Mouse (Mus musculus) adrenal gland, adult 2 months (tissue): ENCODE data around the gene Psen2. TPM values are rescaled to one million over a fixed set of nuclear protein-coding genes. Genes with fewer than 3 reads are reported as not detected.

Experiments
- DNase-seq: peaks from one replicate; pipeline ENCODE4 v3.0.0; 2021
- long read RNA-seq: library from polyadenylated mRNA; stranded (forward); transcript quantifications from one replicate; pipeline ENCODE4 v2.0.0, GENCODE M21; 2021
- polyA plus RNA-seq: library from polyadenylated mRNA; depleted of rRNA; stranded (reverse); fragments of >200 nt; gene quantifications from 2 replicates; pipeline ENCODE4 v1.2.3, GENCODE M21; 2012; rRNA removed
- total RNA-seq, 2 experiments: library from RNA; stranded (reverse); gene quantifications; 2 replicates each; pipeline ENCODE4 v1.2.3; 2021

Gene Psen2
- total RNA-seq (10 to 100 TPM; 32.4 to 33.5 TPM), polyA plus RNA-seq (60.5 and 75.3 TPM in 2 replicates)
- long read RNA-seq, partial matches to known transcripts: 2 of 12 reads
- long read RNA-seq, other reads (novel, unspliced or antisense): 3 of 12 reads

DNA sequence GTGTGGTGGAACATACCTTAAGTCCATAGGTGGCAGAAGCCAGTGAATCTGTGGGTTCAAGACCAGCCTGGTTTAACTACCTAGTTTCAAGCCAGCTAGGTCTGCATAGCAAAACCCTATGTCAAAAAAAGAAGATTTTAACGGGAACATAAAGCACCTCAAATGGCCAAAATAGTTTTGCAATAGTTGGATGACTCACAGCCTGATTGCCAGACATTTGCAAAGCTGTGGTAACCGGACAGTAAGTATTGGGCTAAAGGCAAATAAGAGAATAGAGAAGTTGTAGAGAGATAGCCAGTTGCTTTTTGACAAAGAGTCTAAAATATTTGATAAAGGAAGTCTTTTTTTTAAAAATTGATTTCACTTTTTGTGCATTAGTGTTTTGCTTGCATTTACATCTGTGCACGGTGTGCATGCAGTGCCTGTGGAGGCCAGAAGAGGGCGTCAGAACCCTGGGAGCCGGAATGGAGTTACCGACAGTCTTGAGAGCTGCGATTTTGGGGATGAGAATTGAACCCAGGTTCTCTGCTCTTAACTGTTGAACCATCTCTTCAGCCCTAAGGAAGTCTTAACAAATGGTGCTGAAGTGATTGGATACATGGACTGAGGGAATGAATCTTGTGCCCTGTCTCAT is at the start of gene Psen2:
Gene Psen2, minus strand, starts transcription at position 75 of the 634 bp plus-strand sequence.
- peak; percentile 69 for DNase-seq

DNA sequence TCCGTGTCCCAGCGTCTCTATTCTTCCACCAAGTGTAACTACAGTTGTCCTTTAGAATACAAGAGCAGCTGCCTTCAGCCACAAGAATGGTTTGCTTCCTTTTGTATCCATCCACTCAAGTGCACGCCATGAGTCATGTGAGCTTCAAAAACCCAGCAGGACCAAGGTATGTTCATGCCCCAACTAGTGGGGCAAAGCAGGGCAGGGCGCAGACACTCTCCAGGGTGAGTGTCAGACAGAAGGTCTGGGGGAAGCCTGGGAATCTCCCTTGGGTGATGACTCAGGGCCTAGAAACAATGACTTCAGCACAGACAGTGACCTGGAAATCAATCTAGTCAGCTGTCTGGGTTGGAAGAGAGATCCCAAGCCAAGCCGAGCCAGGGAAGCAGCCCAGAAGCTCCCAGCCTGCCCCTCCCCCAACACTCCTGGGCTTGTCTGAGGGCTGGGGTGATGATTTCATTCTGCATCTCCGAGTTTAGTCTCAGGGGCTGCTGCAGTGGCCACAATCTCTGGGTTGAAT is 49.6 kb upstream of the Psen2 start:
- peak; percentile 88 for DNase-seq

DNA sequence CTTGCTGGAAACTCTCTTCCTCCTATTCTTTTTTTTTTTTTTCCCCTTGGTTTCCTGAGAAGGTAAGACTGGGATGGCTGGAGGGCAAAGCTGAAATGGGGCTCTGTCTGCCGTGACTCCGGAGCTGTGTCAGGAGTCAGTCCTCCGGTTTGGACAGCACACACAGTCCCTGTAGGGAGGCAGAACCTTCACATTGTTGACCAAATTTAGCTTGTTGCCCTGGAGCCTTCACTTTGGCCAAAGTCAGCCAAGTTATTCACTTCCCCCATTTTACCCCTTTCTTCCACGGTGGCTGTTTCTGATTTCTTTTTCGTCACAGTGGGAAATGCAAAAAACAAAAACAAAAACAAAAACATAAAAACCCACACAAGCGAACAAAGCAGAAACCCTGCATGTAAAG is 49.0 kb upstream of the Psen2 start:
- DNase-seq: no peak

DNA sequence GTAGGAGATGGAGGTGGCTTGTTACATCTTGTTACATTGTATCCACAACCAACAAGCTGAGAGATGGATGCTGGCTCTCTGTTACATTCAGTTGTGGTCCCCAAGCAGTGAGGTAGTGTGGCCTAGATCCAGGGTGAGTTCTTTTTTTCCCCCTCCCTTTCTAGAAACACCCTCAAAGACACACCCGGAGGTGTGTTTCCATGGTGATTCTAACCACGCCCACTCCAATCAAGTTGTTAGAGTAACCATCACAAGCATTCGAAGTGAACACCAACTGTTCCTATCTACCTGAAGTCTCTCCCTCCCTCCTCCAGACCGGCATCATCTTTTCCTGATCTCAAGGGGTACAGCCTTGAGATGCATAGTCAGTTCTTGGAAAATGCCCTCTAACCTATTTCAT is 45.7 kb upstream of the Psen2 start:
- no peak for DNase-seq

DNA sequence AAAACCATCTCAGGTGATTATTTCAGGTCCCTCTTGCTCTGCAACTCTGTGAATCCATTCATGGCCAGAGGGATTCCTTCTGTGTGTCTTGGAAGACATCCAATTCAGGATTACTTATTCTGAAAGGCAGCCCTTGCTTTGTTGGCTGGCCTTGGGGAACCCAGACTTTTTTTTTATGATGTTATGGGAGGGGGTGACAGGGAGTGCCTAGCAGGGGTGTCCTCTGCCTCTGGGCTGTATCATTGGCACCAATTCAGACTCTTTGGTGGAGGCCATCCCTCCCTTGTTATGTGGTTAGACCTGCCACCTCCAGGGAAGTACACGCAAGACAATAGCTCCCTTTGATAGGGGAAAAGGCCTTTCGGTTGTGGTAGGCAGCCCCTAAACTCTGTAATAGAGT is 44.4 kb upstream of the Psen2 start:
- DNase-seq: peak; percentile 39

DNA sequence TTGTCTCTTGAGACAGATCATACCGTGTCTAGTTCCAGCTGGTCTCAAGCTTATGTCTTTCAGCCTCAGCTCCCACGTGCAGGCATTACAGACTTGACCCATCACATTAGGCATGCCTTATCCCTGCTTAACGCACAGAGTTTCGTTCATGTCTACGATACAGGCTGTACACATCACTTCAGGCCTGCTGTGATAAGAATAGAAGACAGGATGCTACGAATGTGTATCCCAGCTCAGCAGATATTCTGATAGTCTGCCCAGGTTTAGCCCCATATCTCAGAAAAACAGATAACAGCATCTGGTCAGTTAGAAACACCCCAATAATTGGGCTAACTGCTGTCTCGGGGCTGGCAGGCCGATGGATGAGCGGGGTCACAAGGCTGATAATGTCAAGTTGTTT is 43.7 kb upstream of the Psen2 start:
- no peak for DNase-seq

DNA sequence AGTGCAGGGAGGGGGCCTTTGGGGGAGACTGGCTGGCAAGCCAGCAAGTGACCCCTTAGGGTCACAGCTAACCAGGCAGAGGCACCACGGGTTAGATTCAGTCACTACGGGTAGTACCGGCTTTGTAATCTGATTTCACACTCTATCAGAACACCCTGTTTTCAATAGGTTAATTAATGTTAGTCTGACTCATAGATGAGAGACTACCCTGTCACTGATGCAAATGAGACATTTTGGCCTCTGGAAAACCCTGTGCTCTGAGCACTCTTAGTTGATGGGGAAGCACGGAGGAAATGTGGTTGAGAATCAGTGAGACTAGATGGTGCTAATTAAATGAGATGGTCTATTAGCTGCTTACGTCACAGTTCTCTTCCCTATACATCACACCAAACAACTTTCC is 40.4 kb upstream of the Psen2 start:
- no peak for DNase-seq

DNA sequence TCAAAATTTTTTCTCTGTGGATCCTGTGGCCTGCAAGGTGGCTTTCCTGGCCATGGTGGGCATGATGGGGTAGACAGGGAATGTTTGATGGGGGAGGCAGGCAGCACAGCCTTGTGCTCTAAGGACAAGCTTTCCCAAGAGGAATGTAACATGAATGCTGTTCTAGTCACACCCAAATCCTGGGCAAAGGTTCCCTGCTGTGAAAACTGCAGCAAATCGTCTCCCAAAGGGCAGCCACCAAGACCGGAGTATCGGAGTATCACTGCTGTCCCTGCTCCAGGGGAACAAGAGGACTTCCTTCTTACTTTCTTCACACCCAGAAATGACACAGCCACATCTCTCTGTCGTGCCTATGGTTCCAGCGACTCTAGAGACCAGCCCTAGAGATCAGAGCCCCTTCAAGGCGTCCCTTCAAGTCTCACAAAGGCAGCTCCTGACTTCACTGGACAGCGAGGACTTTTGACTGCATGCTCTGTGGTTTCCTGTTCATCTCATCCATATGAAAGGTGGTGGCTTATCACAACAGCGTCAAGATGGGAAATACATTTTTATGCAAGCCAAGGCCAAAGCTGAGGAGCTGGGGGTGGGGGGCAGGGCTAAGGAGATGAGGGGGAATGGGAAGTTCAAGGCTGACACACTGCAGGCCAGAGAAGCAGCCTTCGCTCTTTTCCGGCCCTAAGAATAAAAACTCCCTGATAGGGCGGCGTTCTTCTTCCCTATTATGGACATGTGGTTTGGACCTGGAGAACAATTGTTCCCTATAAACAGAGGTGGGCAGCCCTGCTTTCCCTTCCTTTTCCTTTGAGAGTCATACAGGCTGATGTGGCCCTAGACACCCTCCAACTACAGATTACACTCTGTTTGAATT is 39.2 kb upstream of the Psen2 start:
- DNase-seq: peak; percentile 55

DNA sequence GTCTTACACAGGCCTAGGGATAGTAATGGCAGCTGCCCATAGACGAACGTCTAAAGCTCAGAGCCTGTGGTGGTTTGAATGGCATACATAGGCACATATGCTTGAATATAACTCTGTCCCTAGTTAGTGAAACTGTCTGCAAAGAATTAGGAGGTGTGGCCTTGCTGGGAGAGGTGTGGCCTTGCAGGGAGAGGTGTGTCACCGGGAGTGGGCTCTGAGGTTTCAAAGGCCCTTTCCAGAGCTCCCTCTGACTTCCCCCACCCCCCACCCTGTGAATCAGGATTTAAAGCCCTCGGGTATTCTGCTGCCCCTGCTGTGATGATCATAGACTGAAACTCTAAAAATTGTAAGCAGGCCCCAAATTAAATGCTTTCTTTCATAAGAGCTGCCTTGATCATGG is 37.8 kb upstream of the Psen2 start:
- DNase-seq: no peak

DNA sequence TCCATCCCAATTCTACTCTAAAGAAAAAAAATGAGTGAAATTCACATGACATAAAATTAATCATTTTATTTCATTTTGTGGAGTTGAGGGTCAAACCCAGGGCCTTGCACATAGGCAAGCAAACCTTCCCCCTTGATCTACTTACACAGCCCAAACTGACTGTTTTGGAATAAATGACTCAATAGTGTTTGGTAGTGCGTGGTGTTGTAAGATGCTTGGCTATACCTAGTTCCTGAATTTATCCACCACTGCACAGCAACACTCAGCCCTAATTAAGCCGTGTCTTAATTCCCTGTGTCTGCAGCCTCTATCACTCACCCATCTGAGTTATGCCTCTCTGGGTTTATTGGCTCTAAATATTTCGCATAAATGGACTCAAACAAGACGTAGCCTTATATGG is 37.1 kb upstream of the Psen2 start:
- DNase-seq: no peak

DNA sequence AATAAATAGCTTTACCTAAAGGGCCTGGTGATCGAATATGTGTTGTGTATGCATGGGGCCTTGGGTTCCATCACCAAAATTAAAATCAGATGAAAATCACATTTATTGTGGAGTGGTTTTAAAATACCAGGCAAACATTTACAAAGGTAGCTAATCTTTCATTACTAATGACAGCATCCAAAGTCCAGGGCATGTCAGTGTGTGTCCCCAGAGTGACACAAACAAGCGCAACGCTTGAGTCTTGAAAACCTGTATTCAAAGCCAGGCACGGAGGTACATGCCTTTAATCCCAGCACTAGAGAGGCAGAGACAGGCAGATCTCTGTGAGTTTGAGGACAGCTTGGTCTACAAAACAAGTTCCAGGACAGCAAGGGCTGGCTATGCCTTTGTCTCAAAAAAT is 36.5 kb upstream of the Psen2 start:
- DNase-seq: no peak

DNA sequence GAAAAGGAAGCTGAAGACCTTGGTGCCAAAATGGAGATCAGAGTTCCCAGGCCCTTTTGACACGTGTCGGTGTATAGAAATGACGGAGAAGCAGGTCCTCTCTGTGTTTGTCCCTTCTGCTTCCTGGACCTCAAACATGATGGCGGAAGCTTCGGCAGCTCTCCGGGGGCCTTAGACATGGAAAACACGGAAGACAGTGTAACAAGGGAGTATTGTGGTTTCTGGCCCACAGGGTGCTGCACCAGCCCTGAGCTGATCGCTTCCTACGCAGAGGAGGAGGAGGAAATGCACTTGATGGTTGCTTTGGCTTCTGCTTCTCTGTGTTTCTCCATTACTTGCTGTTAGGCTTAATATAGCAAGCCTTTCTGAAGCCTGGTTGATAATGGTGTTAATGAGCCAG is 32.9 kb upstream of the Psen2 start:
- no peak for DNase-seq

DNA sequence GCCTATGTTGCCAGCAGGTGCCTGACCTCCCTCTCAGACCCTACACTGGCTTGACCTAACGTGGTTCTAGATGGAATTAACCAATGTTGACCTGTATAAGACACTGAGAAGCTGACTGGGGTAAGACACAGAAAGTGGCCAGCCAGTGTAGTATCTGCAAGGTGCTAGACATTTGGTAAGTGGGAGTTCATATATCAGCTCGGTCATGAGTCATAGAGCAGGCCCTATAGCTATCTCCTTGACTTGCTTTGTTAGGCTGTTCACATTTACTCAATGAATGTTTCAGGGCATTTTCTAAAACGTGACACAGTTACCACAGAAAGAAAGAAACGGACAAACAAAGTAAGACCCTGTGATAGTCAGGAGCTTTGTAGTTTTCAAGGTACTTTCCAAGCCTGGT is 27.1 kb upstream of the Psen2 start:
- no peak for DNase-seq

DNA sequence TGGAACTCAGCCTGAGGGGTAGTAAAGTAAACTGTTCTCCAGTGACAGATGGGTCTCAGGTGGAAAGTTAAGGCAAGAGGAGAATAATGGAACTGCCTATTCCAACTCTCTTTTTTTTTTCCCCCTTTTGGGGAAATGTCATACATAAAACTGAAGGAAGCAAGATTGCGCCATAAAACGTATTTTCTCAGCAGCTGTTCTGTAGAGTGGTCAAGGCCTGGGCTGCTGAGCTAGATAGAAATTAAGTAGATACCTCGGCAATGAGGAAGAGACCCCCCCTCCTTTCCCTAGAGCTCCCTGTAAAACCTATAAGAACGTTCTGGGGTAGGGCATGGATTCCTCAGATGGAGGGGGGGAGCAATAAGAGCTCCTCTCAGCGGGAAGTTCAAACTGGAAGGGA is 26.6 kb upstream of the Psen2 start:
- DNase-seq: no peak

DNA sequence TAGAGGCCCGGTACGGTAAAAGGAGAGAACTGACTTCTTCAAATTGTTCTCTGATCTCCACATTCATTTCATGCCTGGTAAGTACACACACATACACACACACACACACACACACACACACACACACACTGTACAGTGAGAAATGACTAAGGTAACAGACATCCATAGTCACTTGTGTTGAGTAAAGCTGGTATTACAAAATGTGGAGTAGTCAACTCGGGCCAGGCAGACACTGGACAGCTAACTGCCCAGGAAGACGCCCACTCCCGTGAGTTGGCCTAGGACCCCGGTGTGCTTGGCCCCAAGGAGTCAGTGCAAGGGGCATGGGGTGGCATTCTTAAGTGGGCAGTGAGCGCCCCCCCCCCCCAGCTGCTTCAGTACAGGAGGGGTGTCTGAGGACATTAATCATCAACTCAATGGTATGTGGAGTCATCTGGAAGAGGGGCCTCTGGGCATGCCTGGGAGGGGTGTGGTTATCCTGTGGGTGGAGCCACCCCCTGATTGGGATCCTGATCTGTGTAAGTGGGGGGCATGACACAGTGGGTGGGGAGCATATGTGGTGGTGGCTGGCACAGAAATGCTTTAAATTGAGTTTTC is 25.7 kb upstream of the Psen2 start:
- DNase-seq: no peak

DNA sequence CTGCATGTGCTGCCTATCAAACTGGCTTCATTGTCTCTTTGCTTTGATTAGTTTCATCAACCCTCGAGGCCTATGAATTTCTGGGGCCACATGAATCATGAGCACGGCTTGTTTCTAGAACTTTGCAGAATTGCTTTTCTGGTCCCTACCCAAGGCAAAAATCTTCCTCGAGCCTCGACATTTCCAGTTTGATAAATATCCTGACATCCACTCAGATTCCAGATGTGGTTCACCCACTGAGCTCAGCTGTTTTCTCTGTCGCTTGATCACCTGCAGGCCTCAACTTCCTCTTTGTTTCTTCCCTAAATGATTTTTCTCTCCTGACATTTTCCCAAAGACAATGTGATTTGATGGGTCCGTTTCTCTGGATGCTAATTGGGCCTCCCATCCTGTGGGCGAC is 25.0 kb upstream of the Psen2 start:
- no peak for DNase-seq

DNA sequence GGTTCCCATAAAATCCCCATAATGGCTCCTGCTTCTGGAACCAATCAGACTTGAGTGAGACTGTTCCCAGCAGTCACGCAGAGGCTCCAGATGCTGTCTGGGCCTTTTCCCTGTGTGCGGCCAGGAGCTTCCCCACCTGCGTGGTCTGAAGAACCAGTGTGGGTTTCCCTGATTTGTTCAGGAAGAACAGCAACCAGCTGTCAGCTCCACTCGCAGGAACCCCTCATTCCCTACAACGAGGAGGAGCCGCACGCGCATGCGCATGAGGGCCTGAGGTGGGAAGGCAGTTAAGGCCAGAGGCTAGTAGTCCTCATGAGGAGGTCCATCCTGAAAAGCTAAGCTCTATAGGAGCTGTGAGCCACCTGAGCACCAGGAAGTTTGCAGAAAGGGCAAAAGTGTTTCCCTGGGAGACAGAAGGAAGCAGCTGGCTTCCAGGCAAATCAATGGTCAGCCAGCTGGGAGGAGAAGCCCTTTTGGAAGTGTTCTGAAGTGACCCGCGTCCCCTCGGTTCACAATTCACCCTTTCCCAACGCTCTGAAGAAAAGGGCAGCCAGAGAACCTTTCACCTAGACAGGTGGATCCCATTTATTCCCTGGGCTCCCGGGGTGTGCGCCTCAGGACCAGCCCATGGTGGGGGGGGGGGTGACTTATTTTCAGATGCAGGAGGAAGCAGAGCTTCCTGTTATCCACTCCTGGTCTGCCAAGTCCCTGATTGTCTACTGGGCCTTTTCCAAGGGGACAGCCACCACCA is 23.0 kb upstream of the Psen2 start:
- peak; percentile 27 for DNase-seq

DNA sequence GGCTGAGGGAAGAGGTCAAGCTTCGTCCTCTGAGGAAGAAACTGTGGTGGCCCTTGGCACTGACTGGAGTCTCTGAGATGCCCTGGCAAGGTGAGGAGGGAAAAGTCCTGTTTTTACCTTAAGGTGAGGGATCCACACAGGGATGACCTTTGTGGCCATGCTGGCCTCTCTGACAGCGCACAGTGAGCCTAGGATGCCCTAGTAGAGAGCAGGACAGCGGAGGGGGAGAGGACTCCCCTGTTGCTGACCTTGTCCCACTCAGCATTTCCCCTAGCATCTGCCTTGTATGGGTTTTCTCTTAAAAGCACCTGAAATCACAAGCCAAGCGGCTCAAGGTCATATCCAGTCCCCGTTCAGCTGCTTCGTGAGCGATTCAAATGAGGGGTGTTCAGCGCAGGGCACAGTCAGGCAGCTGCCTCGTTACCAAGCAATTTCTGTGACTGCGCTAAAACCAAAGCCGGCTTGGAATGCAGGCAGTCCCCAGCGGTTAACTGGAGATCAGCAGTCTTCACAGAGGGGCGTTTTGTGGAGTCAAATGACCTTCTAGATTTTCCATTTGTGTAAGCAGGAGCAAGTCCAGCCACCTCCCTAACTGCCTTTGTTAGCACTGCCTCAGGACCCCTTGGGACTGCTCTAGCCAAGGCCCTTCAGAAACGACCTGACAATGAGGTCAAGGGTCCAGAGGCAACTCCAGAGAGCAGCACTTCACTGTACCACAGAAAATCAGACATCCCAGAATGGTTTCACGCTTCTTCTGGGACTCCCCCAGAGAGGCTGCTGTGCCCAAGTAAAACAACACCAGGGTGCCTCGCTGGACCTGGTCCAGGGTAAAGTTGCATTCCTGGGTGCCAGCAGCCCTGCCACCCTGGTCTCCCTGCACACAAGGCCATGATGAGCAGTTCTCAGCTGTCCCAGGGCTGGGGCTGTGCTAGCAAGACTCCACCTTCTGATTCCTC is 20.9 kb upstream of the Psen2 start:
- peak; percentile 59 for DNase-seq

DNA sequence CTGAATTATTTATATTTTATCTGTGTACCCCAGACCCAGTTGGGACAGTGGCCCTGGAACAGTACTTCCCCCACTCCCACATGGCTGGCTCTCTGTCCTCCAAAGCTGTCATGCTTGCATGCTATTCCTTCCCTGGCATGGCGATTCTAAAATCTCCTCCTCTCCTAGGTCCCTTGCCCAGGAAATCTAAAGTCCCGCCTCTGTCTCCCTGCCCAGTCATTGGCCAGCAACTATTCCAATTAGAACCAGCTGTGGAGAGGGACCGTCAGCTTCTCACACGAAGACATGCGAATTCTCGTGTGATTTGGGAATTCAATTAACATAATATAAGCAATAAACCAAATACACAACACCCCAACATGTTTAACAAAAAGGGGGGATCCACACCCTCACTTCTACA is 19.3 kb upstream of the Psen2 start:
- no peak for DNase-seq

DNA sequence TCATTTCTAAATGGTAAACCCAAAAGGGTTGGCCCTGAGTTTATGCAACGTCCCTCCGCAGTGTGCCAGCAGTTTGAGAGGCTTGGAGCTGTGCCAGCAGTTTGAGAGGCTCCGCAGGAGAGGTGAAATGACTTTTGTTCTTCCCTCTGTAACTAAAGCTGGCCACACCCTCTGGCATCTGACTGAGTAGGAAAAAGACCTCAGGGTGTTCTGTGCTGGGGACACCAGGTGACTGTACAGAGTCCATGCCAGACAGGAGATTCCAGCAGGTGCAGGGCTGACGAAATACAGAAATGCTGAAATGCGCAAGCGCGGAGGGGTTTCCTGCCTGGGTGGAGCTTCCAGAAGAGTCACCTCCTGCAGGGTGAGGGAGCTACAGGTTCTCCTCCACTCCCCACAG is 16.4 kb upstream of the Psen2 start:
- DNase-seq: peak; percentile 82

DNA sequence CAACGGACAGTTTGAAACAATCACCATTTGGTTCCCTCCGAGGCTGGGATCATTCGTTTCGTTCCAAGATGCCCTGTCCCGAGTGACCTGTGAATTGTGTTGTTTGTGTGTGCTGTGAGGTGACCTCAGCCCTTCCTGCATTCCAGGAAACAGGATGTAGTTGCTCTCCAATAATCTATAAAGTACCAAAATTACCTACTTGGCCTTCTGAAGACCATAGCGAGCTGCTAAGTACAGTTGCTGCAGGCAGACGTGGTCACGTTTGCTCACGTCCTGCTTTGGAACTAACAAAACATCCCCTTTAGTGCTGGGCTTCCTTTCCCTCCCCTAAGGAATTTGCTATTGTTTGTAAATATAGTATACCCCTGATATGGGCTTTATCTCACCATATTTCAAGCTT is 14.3 kb upstream of the Psen2 start:
- DNase-seq: no peak
